Mouse (Mus musculus): ENCODE measurements around the gene Pdzrn4. TPM values are rescaled to one million over a fixed set of nuclear protein-coding genes. Genes with fewer than 3 reads are reported as not detected.

Gene Pdzrn4
- total RNA-seq, 2 experiments from 2014 or later: 2.4 to 3.4 TPM

DNA sequence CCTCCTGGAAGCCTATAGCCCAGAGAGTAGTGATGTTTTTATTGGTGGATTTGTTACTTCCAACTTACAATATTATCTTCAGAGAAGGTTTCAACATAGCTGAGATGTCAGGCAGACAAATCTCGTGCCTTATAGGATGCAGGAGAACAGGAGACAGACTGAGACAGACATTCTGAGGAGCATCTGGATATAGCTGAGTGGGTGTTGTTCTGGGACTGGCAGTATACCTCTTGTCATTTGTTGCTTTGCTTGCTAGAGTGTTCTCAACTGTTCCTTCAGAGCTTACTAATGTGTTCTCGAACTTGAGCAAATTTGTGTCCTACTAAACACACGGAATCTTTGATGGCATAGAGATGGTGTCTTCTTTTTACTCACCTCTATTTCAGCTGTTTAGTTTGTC, 94.7 kb downstream of the Pdzrn4 start:
- no peak for DNase-seq (ENCODE audit: low spot score)
- intact Hi-C loops (cut with DNase I): no loop called here

- DNase-seq (ENCODE audit: low spot score): no peak
- intact Hi-C loops (cut with DNase I): no loop called here
Observed at GRCm38 (mm10) chr15:92495465-92496174, 98.9 kb downstream of the Pdzrn4 start.

DNA sequence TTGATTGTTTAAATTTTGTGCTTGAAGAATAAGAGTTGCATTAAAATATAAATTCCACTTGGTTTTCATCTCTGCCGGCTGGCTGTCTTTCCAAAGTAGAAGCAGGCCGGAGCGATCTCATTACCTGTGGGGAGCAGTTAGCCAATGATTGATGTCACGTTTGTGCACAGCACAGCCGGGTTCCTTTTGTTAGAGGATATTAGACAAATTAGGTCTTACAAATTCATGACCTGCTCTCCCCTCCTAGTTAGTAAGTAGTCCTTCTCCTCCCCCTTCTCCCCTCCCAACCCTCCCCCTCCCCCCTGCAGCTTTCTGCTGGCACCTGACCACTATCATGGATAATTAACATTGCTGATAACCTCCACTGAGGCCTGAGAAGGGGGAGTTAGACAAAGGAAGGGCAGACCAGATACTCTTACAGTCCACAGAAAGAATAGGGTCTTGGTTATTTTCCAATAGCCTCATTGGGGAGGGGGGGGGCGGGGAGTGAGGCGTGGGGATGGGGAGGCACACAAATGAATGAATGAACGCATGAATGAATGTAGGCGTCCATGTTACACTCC, 103.7 kb downstream of the Pdzrn4 start:
- DNase-seq (ENCODE audit: low spot score): no peak
- intact Hi-C loops (cut with DNase I): no loop called here

GRCm38 (mm10) chr15:92502797-92503196, 106.1 kb downstream of the Pdzrn4 start:
- intact Hi-C loops (cut with DNase I): no loop called here
- DNase-seq (ENCODE audit: low spot score): no peak

DNA sequence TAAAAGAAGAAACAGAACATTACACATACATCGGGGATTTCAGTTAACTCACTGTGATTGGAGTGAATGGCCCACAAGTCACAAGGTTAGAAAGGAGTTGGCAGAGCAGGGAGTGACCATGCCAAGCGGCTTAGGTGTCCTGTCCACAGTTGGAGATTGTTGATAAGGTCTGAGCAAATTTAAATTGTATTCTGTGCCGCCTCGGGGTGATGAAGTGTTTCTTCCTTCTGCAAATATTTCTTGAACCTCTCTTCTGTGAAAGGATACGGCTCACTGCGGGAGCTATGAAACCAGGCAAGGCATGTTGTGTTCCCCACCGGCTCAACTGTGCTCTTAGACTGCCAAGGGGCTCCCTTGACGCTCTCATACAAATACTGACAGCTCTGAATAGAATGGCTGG, 112.7 kb downstream of the Pdzrn4 start:
- DNase-seq (ENCODE audit: low spot score): no peak
- intact Hi-C loops (cut with DNase I): no loop called here

GRCm38 (mm10) chr15:92515651-92516050, 119.0 kb downstream of the Pdzrn4 start:
- no peak for DNase-seq (ENCODE audit: low spot score)
- intact Hi-C loops (cut with DNase I): no loop called here

GRCm38 (mm10) chr15:92520677-92521225, 124.1 kb downstream of the Pdzrn4 start:
- no peak for DNase-seq (ENCODE audit: low spot score)
- intact Hi-C loops (cut with DNase I): no loop called here

GRCm38 (mm10) chr15:92521686-92522085, 125.0 kb downstream of the Pdzrn4 start:
- intact Hi-C loops (cut with DNase I): no loop called here
- DNase-seq (ENCODE audit: low spot score): no peak

- intact Hi-C loops (cut with DNase I): loop anchor here (5.0 kb wide), 1 partner anchor 692 kb away; no protein-coding TSS in a partner anchor
- no peak for DNase-seq (ENCODE audit: low spot score)
Observed at GRCm38 (mm10) chr15:92524917-92525316, 128.2 kb downstream of the Pdzrn4 start.

- intact Hi-C loops (cut with DNase I): loop anchor here (5.0 kb wide), 1 partner anchor 692 kb away; no protein-coding TSS in a partner anchor
- DNase-seq (ENCODE audit: low spot score): no peak
Observed at GRCm38 (mm10) chr15:92525416-92525815, 128.7 kb downstream of the Pdzrn4 start.

DNA sequence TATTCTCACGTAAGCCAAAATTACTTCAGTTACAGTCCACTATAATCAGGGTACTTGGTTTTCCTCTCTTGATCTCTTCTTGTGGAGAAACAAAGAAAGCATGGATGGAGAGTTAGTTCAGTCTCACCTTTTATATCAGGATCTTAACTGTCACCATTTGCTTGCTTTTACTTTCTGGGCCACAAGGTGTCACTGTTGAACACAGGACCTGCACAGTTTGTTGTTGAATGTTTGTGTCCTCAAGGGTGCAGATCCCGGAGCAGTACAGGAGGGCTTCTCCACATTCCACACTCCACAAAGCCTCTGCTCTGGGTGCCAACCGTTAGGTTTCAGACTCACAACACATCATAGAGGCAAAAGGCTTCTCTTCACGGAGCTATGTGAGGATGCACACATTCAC, 130.1 kb downstream of the Pdzrn4 start:
- DNase-seq (ENCODE audit: low spot score): no peak

DNA sequence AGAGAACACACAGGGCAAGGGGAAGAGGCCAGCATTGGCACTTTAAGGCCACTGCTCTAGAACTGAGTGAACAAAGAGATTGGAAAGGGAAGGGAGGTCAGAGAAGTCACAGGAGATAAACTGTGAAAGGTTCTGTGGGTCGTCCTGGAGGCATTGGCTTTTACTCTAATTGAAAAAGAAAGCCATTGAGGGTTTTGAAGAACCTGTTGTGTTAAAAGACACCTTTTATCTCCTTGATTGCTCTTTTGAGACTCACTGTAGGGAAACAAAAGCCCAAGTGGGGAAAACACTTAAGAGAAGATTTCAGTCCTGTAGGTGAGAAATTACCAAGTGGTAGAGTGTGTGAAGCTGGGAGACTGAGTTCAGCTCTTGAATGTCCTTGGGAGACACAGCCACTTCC, 146.6 kb downstream of the Pdzrn4 start:
- intact Hi-C loops (cut with DNase I): no loop called here
- DNase-seq (ENCODE audit: low spot score): no peak

More for the DNA sequence above, 130.1 kb downstream of the Pdzrn4 start:
- intact Hi-C loops (cut with DNase I): loop anchor here (5.0 kb wide), 1 partner anchor 691 kb away; no protein-coding TSS in a partner anchor

DNA sequence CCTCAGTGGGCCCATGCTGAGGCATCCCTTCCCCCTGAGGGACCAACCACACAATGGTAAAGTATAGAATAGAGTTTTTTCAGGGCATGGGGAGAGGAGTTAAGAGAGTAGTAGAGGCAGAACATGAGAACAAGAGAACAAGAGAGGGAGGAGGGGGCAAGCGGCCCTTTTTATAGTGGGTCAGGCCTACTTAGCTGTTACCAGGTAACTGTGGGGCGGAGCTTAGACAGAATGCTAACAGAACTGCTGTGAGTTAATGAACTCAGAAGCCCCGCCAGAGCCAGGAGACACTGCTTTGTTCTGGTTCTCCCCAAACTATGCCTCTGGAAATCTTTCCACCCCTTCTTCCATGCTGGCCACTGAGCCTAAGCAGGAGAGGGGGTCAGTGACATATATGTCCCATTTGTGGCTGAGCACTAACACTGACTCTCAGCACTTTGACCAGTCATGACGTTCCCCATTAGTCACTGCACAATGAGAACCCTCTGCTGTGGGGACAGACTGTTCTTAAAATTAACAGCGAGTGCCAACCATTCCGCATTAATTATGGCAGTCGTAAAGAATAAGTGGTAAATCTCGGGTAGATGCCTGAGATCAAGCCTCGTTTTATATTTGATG, 150.7 kb downstream of the Pdzrn4 start:
- DNase-seq (ENCODE audit: low spot score): no peak
- intact Hi-C loops (cut with DNase I): no loop called here

- no peak for DNase-seq (ENCODE audit: low spot score)
- intact Hi-C loops (cut with DNase I): no loop called here
Observed at GRCm38 (mm10) chr15:92555012-92555574, 158.4 kb downstream of the Pdzrn4 start.

DNA sequence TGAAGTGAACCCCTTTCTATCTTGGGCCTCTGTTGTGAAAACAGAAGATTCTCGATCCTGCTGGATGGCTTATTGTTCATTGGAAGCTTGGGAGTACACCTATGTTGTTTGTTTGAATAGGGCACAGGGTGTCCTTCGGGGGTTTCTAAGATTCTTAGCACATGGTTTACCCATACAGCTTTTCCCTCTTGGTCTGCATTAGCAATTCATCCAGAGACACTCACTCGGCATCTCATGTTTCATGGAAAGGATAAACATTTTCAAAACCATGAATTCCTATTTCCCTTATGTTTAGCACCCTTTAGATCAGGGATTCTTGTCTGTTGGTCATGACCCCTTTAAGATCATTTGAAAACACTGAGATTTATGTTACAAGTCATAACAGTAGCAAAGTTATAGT, 159.0 kb downstream of the Pdzrn4 start:
- intact Hi-C loops (cut with DNase I): no loop called here
- no peak for DNase-seq (ENCODE audit: low spot score)

GRCm38 (mm10) chr15:92558592-92558991, 161.9 kb downstream of the Pdzrn4 start:
- intact Hi-C loops (cut with DNase I): no loop called here

GRCm38 (mm10) chr15:92562149-92562548, 165.5 kb downstream of the Pdzrn4 start:
- intact Hi-C loops (cut with DNase I): no loop called here

More at GRCm38 (mm10) chr15:92558592-92558991, 161.9 kb downstream of the Pdzrn4 start:
- no peak for DNase-seq (ENCODE audit: low spot score)

DNA sequence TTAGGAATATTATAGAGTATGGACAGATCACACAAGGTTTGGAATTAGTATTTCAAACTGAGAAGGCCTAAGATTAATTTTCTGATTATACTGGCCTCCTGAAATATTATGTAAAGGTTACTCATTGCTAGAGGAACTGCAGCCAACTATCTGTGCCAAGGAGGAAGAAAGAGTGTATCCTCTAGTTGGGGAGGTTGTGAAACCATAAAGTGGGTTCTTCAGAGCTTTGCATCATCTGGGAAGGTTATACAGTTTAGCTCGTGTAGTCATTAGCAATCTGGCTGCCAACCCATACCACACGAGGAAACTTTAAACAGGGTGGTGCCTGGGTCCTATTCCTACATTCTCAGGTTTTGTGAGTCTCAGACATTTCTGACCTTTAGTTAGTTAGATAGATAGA, 166.9 kb downstream of the Pdzrn4 start:
- DNase-seq (ENCODE audit: low spot score): no peak
- intact Hi-C loops (cut with DNase I): no loop called here

More at GRCm38 (mm10) chr15:92562149-92562548, 165.5 kb downstream of the Pdzrn4 start:
- DNase-seq (ENCODE audit: low spot score): no peak

GRCm38 (mm10) chr15:92570526-92571243, 174.0 kb downstream of the Pdzrn4 start:
- DNase-seq (ENCODE audit: low spot score): no peak
- intact Hi-C loops (cut with DNase I): no loop called here

DNA sequence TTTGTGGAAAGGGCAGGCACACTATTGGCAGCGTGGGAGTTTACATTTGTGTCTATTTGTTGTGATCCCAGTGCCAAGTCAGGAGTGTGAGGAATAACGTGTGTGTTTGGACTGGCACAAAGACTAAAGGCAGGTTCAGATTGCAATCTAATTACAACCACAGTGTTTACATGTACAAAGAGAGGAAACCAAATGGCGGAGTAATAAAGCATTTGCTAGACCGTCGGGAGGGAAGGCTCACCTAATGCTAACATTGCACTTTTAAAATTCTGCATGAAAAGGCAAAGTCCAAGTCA, 174.5 kb downstream of the Pdzrn4 start:
- intact Hi-C loops (cut with DNase I): no loop called here
- no peak for DNase-seq (ENCODE audit: low spot score)
